Mouse (Mus musculus): ENCODE measurements around the gene Id3.

Gene Id3

DNA sequence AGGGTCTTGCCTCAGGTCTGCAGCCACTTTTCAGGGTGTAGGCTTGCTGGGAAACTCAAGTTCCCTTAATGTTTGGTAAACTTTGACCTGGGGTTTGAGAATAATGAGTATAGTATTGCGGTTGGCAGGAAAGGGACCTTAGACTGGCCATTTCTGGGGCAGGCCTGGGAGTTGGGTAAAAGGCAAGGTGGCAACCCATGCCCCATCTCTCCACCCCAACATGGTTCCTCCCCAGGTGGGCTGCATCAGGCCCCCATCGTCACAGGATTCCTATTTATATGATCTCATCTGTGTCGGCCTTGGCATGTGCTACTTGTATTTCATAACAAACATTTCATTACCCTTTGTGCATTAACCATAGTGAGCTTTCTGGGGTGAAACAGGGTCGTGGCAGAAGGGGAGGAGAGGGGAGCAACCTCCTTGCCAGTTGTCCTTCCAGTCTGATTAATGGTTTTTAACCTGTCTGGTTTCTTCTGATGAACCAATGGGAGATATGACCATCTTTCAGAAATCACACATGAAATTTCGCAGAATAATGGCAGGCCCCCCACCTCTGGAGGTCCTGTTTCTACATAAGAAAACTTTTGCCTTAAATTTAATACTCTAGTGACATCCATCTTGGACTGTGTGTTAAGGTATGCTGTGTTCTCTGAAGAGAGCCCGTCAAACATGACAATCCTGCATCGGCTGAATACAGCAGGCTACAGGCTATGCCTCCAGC is 2.9 kb downstream of the Id3 start:
- in situ Hi-C loops (cut with MboI, MseI), result loop anchor here in 1 of 2 experiments (5.0 kb wide), 1 partner anchor 39 kb away; no protein-coding TSS in a partner anchor

DNA sequence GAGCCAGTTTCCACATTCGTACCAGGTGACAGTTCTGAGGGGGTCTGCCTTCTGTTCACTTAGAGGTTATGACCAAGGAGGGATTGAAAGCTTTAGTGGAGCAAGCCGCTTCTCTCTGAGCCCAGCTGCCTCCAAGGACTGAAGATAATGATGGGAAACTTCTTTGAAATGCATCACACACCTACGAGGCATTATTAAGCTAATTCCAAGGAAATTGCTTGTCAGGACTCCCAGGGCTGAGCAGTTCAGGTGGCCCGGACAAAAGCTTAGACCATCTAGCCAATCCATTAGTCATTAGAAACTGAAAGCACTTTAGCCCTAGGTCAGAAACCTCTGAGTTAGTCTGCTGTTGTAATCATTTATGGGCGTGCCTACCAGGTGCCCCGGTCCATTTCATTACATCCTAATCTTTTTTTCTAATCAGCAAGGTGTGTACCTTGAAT is 3.4 kb downstream of the Id3 start:
- in situ Hi-C loops (cut with MboI, MseI), result loop anchor here in 1 of 2 experiments (5.0 kb wide), 1 partner anchor 39 kb away; no protein-coding TSS in a partner anchor

DNA sequence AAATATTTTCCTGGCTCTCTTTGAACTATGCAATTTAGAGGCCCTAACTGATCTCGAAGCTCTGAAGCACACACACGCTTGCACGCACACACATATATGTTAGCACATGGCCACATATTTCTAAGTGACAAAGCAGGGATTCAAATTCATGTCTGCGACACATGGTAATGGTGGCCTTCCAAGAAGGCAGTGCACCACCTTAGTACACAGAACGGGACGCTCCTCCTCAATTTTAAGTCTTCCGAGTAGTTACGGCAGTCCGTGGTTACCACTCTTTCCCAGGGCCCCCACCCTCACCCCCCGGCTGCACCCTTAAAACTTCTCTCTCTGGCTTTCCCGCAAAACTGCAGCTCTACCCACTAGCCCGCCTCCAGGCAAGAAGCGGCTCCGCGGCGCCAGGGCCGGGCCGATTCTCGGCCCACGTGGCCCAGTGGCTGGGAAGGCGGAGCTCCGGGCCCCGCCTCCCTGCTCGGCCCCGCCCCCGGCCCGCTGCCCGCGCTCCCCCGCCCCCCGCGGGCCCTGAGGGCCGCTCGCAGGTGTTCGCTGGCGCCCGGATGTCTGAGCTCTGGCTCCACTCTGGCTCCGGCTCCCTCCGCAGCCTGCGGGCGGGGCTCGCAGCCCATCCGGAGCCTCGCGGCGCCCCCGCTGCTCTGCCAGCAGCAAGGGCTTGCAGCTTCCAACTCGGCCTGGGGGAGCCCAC is 4.3 kb downstream of the Id3 start:
- in situ Hi-C loops (cut with MboI, MseI), result loop anchor here in 1 of 2 experiments (5.0 kb wide), 1 partner anchor 40 kb away; no protein-coding TSS in a partner anchor

DNA sequence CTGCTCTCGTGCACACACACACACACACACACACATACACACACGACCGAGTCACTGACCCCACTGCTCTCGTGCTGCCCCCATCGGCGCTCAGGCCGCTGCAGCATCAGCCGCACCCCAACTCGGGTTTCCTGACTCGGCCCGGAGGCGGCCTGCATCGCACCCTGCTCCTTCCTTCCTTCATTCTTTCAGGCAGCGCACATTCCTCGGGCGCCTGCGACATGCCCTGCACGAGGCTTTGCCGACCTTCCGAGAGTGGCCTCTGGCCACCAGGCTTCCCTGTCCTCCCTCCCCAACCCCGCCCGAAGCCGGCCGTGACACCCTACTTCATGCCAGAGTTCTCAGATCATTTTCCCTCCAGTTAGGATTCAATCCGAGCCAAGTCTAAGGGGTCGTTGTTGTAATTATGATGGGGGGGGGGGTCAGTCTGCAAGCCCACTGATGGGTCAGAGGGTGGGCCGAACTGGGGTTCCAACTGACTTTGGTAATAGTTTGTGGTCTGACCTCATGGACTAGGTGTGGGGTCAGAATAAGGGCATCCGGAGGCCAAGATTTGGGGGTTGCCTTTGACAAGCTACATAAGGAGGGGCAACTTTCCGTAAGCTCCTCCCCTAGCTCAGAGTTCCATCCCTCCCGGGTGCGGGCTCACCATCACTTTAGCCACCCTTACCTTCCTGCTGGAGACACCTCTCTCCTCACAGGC is 5.2 kb downstream of the Id3 start:
- in situ Hi-C loops (cut with MboI, MseI), result loop anchor here in 1 of 2 experiments (5.0 kb wide), 1 partner anchor 41 kb away; no protein-coding TSS in a partner anchor

DNA sequence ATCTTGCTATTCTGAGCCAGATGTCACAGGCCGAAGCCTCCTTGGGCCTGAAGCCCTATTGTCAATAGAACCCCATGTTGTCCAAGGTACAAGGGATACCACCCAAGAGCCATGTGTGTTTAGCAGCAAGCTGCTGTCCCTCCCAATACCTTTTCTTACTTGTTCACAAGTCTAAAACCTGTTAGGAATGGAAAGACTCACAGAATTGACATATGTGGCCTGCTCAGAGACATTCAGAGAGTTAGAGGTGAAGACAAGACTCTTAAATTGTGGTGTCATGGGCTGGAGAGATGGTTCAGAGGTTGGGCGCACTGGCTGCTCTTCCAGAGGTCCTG is 5.7 kb downstream of the Id3 start:
- in situ Hi-C loops (cut with MboI, MseI), result loop anchor here in 1 of 2 experiments (5.0 kb wide), 1 partner anchor 42 kb away; no protein-coding TSS in a partner anchor

DNA sequence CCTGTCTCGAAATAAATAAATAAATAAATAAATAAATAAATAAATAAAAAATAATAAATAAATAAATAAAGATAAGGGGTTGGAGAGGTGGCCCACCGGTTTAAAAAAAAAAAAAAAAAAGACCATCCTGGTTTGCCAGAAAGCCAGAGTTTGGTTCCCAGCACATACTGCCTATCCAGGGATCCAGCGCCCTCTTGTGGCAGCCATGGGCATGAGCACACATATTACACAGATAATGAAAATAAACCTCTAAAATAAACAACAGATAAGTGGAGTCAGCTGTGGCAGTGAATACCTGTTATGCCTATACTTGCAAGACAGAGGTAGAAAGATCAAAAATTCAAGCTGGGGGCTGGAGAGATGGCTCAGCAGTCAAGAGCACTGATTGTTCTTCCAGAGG is 6.4 kb downstream of the Id3 start:
- in situ Hi-C loops (cut with MboI, MseI), result loop anchor here (5.0 to 25.0 kb wide), 3 partner anchors 42 to 187 kb away; partner anchors contain the start of genes Gale (in 1 of the 2) and Lypla2 (in 1 of the 2)

DNA sequence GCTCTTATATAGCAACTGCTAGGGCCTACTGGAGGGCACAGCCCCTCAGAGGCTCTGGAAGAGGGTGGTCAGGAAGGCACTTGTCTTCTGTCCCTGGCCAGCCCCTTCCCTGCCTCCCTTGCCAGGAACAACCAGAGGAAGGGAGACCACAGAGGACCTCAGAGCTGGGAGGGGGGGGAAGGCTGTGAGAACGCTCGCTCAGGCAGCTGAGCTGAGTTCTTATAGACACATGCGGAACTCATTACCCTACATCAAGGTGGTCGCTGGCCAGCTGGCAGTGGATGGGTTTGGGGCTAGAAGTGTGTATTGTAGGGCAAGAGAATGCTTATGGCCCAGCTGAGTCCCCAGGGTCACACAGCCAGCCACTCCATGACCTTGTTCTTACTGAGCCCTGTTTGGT is 7.3 kb downstream of the Id3 start:
- in situ Hi-C loops (cut with MboI, MseI), result loop anchor here (5.0 to 25.0 kb wide), 2 partner anchors 78 to 188 kb away; partner anchors contain the start of genes Gale (in 1 of the 2) and Lypla2 (in 1 of the 2)

DNA sequence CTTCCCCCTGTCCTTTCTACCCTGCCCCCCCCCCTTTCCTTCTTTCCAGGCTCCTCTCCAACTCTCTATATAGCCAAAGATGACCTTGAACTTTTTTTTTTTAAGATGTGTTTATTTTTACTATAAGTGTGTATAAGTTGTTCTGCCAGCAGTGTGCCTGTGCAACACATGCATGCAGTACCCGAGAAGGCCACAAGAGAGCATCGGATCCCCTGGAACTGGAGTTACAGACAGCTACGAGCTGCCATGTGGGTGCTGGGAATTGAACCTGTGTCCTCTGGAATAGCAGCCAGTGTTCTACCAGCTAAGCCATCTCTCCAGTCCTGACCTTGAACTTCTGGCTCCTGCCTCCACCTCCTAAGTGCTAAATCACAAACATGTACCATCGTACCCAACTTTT is 9.5 kb downstream of the Id3 start:
- in situ Hi-C loops (cut with MboI, MseI), result loop anchor here (5.0 to 25.0 kb wide), 2 partner anchors 81 to 191 kb away; partner anchors contain the start of genes Gale (in 1 of the 2) and Lypla2 (in 1 of the 2)

DNA sequence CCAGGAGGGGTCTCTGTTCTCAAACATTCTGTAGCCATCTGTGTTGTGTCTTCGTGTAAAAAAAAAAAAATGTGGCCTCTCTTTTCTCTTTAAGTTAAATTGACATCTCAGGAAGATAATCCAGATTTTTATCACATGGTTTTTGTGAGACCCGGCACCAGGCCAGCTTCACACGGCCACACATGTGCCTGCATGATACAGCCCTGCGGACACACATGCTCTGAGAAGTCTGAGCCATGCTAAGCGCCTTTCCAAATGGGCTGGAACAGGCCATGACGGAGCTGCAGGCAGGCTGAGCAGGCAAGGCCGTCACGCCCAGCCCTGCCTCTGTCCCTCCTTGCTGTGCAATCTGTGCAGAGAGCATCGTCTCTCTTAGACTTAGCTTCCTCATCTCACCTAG is 11.2 kb downstream of the Id3 start:
- in situ Hi-C loops (cut with MboI, MseI), result loop anchor here (5.0 to 25.0 kb wide), 2 partner anchors 82 to 192 kb away; partner anchors contain the start of genes Gale (in 1 of the 2) and Lypla2 (in 1 of the 2)

DNA sequence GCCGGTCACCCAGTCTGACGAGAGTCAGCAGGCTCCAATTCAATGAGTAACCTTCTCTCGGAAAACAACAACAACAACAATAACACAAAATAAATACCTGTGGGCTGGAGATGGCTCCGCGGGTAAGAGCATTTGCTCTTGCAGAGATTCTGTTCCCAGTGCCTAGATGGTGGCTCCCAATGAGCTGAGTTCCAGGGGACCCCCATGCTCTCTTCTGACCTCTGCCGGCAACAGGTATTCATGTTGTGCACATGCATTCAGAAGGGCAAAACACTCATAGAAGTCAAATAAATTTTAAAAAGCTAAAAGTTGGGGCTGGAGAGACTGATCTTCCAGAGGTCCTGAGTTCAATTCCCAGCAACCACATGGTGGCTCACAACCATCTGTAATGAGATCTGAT is 15.2 kb downstream of the Id3 start:
- in situ Hi-C loops (cut with MboI, MseI), result loop anchor here in 1 of 2 experiments (25.0 kb wide), 1 partner anchor 196 kb away; the partner anchor contains the start of genes Gale and Lypla2

DNA sequence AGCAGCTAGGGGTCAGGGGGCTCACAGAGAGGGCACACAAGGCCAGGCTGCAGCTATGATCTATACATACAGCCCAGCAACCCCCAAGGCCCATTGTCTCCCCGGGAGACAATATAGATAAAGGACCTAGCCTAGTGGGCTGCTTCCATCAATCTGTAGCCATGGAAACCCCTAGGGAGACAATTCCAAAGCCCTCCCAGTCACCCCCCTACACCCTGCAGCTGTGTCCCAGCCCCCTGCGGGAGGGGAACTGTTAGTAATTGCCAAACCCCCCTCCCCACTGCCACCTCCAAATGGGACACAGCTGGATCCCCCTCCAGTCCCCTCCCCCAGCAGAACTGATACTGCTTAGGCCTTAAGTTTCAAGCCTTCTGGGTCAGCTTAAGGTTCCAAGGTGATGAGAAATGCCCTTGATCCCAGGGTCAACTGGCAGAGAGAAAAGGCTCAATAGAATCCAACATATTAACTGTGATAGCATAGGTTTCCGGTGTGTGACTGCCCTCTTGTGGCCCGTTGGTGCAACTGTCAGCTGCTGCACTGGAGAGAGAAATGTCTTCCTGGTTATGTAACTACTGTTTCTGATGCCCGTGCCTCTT is 16.6 kb downstream of the Id3 start:
- in situ Hi-C loops (cut with MboI, MseI), result loop anchor here (5.0 to 25.0 kb wide), 2 partner anchors 42 to 198 kb away; partner anchors contain the start of genes Gale (in 1 of the 2) and Lypla2 (in 1 of the 2)

DNA sequence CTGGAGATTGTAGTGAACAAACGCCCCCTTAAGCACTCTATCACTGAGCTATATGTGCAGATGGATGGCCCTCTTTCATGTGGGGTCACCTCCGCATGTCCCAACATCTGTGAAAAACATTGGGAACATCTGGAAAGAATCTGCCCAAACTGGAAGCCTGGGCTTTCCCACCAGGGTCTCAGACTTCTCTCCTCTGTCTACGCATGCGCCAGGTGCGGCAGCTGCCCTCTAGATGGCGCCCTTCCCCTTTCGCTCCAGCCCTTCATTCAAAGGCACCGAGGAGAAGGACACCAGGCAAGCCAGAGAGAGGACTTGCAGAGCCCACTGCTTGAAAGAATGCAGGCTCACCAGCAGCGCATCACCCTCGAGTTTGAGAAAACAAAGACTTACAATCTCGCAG is 20.2 kb downstream of the Id3 start:
- in situ Hi-C loops (cut with MboI, MseI), result loop anchor here (5.0 to 25.0 kb wide), 2 partner anchors 39 to 201 kb away; partner anchors contain the start of genes Gale (in 1 of the 2) and Lypla2 (in 1 of the 2)

DNA sequence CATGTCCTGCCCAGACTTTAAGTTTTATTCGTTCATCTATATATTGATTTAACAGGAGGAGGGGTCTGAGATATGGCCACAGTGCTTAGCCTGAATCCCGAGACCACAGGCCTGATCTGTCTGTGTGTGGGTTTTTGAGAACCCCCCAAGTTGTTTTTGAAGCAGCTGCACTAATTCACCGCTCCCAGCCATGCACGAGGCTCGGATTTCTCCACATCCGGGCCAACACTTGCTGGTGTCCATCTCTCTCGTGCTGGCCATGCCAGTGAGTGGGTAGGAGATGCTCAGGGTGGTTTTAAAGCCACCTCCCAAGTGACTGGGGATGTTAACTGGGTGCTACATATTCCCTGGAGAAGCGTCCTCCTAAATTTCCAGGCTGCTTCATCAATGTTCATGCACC is 21.7 kb downstream of the Id3 start:
- in situ Hi-C loops (cut with MboI, MseI), result loop anchor here (5.0 to 25.0 kb wide), 2 partner anchors 37 to 203 kb away; partner anchors contain the start of genes Gale (in 1 of the 2) and Lypla2 (in 1 of the 2)

DNA sequence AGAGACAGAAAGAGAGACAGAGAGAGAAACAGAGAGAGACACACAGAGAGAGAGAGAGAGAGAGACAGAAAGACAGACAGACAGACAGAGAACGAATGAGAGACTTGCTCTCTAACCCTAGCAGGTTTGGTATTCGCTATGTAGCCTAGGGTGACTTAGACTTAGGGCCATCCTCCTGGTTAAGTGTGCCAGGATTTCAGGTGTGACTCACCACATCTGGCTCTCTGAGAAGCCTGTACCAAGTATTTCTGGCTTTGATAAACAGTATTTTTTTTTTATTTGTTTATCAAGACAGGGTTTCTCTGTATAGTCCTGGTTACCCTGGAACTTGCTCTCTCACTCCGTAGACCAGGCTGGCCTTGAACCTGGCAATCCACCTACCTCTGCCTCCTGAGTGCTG is 24.4 kb downstream of the Id3 start:
- in situ Hi-C loops (cut with MboI, MseI), result loop anchor here in 1 of 2 experiments (5.0 to 25.0 kb wide), 2 partner anchors 35 to 205 kb away; partner anchors contain the start of genes Gale and Lypla2

DNA sequence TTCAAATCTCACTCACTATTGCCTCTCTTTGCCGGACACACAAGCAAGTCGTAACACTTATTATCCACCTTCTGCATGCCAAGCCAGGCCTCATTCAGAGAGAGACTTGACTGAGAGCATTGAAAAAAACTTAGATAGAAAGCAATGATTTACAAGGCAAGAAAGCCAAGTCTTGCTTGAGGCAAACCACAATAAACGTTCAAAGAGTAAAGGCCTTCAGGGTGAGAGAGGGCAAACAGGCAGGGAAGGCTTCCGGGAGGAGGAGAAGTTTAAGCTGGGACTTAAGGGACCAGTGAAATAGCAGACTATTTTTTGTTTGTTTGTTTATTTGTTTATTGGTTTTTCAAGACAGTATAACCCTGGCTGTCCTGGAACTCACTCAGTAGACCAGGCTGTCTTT is 27.1 kb downstream of the Id3 start:
- in situ Hi-C loops (cut with MboI, MseI), result loop anchor here in 1 of 2 experiments (25.0 kb wide), 1 partner anchor 208 kb away; the partner anchor contains the start of genes Gale and Lypla2

DNA sequence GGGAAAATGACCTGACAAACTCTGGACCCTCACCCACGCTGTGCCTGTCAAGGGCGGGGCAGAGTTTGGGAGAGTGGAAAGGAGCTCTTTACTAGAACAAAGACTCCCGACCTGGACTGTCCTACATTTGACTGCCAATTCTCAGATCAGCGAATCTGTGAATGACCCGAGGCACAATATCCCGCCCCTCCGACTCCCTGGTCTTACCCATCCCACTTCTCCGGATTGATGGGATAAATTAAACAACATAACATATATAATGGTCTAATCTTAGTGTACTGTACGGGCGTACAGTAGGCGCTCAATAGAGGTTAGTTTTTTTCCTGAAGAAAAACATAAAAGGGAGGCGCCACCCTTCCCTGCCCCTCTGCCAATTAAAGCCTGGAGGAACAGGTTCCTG is 28.2 kb downstream of the Id3 start:
- in situ Hi-C loops (cut with MboI, MseI), result loop anchor here in 1 of 2 experiments (25.0 kb wide), 1 partner anchor 209 kb away; the partner anchor contains the start of genes Gale and Lypla2

DNA sequence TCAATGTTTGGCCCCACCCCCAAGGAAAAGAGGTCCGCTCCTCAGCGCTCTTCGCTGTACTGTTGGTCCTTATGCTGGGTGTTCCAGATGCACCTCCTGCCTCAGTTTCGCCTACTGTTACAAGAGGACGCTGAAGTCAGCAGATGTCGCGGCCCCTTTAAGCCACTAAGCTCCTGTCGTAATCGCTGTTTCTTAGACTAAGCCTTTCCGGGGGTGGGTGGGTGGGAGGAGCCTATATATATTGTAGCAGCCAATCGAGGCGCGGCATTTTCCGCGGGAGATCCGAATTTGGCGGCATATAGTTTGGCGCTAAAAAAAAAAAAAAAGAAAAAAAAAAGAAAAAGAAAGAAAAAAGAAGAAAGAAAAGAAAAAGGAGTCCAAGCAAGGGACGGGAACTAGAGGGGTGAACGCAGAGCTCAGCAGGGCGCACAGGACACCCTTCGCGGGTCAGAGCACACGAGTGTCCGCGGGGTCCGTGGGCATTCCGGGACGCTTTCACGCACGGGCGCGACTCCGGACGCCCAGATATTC is 28.8 kb downstream of the Id3 start, which contains the start of gene E2f2:
Gene E2f2, plus strand, starts transcription at position 384 of the 531 bp plus-strand sequence.
- in situ Hi-C loops (cut with MboI, MseI), result loop anchor here in 1 of 2 experiments (25.0 kb wide), 1 partner anchor 210 kb away; the partner anchor contains the start of genes Gale and Lypla2

DNA sequence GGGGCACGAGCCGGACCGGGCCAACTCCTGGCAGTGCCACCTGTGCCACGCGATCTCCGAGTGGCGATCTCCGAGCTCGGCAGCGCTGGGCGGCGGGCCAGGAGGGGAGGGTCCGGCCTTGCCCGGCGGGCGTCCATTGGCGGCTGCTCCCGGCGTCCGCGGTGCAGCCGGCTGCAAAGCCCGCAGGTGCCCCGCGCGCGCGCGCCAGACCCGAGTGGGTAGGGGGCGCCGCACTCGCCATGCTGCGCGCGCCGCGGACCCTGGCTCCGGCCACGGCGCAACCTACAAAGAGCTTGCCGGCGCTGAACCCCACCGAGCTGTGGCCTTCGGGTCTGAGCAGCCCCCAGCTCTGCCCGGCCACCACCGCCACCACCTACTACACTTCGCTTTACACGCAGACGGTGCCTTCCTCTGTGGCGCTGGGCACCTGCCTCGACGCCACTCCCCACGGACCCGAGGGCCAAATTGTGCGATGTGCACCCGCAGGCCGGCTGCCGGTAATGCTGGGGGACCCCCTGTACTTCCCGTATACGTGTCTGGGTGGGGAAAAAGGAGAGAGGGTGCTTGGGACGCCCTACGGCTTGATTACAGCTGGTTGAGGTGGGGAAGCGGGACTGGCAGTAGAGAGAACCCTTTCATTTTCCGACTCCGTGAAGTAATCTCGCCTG is 29.4 kb downstream of the Id3 start:
- in situ Hi-C loops (cut with MboI, MseI), result loop anchor here in 1 of 2 experiments (25.0 kb wide), 1 partner anchor 210 kb away; the partner anchor contains the start of genes Gale and Lypla2

DNA sequence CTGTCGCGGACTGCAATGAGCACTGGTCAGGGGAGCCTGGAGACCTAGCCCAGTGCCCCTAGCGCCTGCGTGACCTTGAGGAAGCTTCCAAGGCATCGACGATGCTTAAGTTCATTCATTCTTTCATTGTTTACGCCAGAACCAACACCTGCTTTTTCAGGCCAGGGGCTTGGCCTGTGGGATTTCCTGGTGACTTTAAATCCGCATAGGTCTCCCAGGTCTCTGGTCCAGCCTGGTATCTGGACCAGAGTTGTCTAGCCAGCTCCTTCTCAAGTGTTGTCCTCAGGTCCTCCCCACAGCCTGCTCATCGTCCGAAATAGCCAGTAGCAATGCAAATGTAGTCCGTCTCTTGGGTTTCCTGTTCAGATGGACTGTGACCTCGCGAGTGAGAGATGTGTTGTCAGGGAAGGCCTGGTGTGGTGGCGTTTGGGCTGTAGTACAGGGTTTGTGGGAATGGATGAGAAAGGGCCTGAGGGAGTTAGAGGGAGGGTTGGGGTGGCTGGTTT is 30.0 kb downstream of the Id3 start:
- in situ Hi-C loops (cut with MboI, MseI), result loop anchor here in 1 of 2 experiments (25.0 kb wide), 1 partner anchor 211 kb away; the partner anchor contains the start of genes Gale and Lypla2

Data from T-helper 17 cell (primary cell).